Mouse (Mus musculus): ENCODE results near the gene Fam83g. TPM values are rescaled to one million over a fixed set of nuclear protein-coding genes. Genes with fewer than 3 reads are reported as not detected.

Gene Fam83g
- total and polyA plus RNA-seq, 2 experiments from 2014 or later = 0.16 to 0.60 TPM

DNA sequence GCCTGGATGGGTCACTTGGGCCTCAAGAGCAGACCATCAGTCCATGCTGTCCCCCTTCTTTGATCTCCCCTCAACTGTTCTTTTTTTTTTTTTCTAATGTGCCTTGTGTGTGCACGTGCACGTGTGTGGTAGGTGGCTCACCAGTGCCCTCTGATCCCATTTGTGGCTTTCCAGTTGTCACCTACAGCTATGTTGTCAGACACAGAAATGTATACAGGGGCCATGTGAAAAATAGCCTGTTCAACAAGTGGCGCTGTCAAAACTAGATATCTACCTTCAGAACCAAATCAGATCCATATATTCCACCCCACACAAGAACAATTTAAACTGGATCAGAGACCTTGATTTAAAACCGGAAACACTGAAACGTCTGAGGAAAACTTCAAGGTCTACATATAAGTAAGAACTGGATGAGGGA lies 34.7 kb upstream of the Fam83g start:
- DNase-seq (ENCODE audit: low spot score) (no peak), ATAC-seq (ENCODE audit: low FRiP score) (no peak)
- 95% methylated on average over 5 of the region's 5 CpGs for WGBS
- Histone ChIP-seq H3K4me3 (ENCODE audit: low read depth, low read length) (no peak overlapping the region), H3K27me3 (ENCODE audit: insufficient read depth, low read length) (no peaks in the 10 kb centered on the region; the same call in 1 of the 2 replicates), H3K9me3 (ENCODE audit: low read length) (no peaks in the 10 kb centered on the region), H3K9ac (replicated peaks; ENCODE audit: low read length, poor library complexity, severe bottlenecking) (no peak overlapping the region), H3K27ac (ENCODE audit: low read depth, low read length) (no peak overlapping the region), H3K4me2 (ENCODE audit: low read depth, low read length, poor library complexity, severe bottlenecking) (no peak overlapping the region), H3K36me3 (ENCODE audit: insufficient read depth, low read length) (no peaks in the 10 kb centered on the region), H3K4me1 (ENCODE audit: insufficient read depth, low read length) (no peaks in the 10 kb centered on the region)
- no peak for TF ChIP-seq CTCF (IDR thresholded peaks at IDR 0.05)

DNA sequence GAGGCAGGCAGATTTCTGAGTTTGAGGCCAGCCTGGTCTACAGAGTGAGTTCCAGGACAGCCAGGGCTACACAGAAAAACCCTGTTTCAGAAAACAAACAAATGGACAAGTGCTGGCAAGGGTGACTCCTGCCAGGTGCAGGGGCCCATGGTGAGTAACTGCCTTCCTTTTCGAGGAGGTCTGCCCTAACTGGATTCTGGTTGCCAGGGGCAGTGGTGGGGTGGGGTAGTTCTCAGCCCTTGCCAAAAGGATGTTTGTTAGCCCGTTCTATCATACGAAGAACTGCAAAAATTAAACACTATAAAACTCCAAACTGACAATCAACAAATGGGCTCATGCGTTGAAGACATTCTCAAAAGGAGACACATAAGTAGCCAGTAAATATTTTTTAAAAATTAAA lies 34.3 kb upstream of the Fam83g start:
- Histone ChIP-seq H3K9ac (replicated peaks; ENCODE audit: low read length, poor library complexity, severe bottlenecking) (no peak overlapping the region), H3K4me3 (ENCODE audit: low read depth, low read length) (no peak overlapping the region), H3K9me3 (ENCODE audit: low read length) (no peaks in the 10 kb centered on the region), H3K4me2 (ENCODE audit: low read depth, low read length, poor library complexity, severe bottlenecking) (no peak overlapping the region), H3K27me3 (ENCODE audit: insufficient read depth, low read length) (no peaks in the 10 kb centered on the region; the same call in 1 of the 2 replicates), H3K4me1 (ENCODE audit: insufficient read depth, low read length) (no peaks in the 10 kb centered on the region), H3K36me3 (ENCODE audit: insufficient read depth, low read length) (no peaks in the 10 kb centered on the region), H3K27ac (ENCODE audit: low read depth, low read length) (no peak overlapping the region)
- ATAC-seq (ENCODE audit: low FRiP score) = no peak
- no peak for DNase-seq (ENCODE audit: low spot score)
- TF ChIP-seq CTCF (IDR thresholded peaks at IDR 0.05) = no peak
- 86% methylated on average over 4 of the region's 4 CpGs for WGBS

DNA sequence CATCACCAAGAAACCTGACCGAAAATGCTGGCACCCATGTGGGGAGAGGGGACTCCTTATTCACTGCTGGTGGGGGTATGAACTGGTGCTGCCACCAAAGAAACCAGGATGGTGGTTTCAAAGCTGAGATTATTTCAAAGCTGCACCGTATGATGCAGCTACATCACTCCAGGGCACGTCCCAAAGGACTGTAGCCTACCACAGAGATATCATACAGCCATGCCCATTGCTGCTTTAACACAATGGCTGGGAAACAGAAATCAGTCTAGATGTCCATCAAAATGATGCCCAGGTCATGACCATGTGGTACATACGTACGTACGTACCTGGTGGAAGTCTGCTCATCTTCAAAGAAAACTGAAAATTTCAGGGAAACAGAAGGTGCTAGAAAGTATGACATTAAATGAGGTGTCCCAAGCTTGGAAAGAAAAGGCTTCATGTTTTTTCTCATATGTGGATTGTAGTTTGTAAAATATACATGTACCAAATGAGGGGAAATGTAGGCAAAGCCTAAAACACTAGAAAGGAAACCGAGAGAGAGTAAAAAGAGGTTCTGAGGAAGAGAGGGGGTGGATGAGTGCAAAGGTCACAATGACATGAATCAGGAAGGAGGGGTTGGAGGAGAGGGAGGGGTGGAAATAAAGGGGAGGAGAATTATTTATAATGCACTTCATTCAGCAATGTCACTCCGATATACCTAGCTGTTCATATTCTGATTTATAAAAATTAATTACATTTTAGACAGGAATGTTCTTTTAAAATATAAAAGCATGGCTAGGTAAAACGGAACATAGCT lies 33.2 kb upstream of the Fam83g start:
- WGBS = 87% methylated on average over 9 of the region's 9 CpGs
- no peaks in the 10 kb centered on the region for H3K36me3 ChIP-seq (ENCODE audit: insufficient read depth, low read length)
- TF ChIP-seq CTCF (IDR thresholded peaks at IDR 0.05) = no peak
- no peaks in the 10 kb centered on the region for H3K9me3 ChIP-seq (ENCODE audit: low read length)
- no peak overlapping the region for H3K9ac ChIP-seq (replicated peaks; ENCODE audit: low read length, poor library complexity, severe bottlenecking)
- no peak overlapping the region for H3K4me3 ChIP-seq (ENCODE audit: low read depth, low read length)
- no peak overlapping the region for H3K4me2 ChIP-seq (ENCODE audit: low read depth, low read length, poor library complexity, severe bottlenecking)
- H3K27me3 ChIP-seq (ENCODE audit: insufficient read depth, low read length) = no peaks in the 10 kb centered on the region; the same call in 1 of the 2 replicates
- DNase-seq (ENCODE audit: low spot score) = no peak
- no peak for ATAC-seq (ENCODE audit: low FRiP score)
- H3K4me1 ChIP-seq (ENCODE audit: insufficient read depth, low read length) = no peaks in the 10 kb centered on the region
- no peak overlapping the region for H3K27ac ChIP-seq (ENCODE audit: low read depth, low read length)

DNA sequence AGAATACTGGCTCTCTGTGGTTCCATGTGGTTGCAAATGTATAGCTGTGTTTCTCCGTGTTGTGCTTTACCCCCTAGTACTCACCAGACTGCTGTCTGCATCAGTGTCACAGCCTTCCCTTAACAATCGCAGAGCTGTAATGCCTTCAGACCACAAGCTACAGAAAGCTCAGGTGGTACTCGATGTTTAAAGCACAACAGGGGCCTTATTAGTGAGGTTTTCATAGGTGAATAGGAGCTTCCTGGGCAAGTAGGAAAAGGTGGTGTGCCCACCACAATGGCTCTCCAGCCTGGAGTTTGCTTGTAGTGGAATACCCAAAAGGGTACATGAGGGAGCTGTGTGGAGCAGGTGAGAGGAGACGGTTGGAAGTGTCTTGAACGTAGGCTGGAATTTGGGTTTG lies 31.7 kb upstream of the Fam83g start:
- WGBS = 89% methylated on average over 5 of the region's 5 CpGs
- H3K27ac ChIP-seq (ENCODE audit: low read depth, low read length) = no peak overlapping the region
- no peaks in the 10 kb centered on the region for H3K9me3 ChIP-seq (ENCODE audit: low read length)
- no peaks in the 10 kb centered on the region for H3K4me1 ChIP-seq (ENCODE audit: insufficient read depth, low read length)
- ATAC-seq (ENCODE audit: low FRiP score) (no peak), DNase-seq (ENCODE audit: low spot score) (no peak)
- H3K4me3 ChIP-seq (ENCODE audit: low read depth, low read length) = no peak overlapping the region
- H3K36me3 ChIP-seq (ENCODE audit: insufficient read depth, low read length) = no peaks in the 10 kb centered on the region
- H3K4me2 ChIP-seq (ENCODE audit: low read depth, low read length, poor library complexity, severe bottlenecking) = no peak overlapping the region
- H3K9ac ChIP-seq (replicated peaks; ENCODE audit: low read length, poor library complexity, severe bottlenecking) = no peak overlapping the region
- H3K27me3 ChIP-seq (ENCODE audit: insufficient read depth, low read length) = no peaks in the 10 kb centered on the region; the same call in 1 of the 2 replicates
- TF ChIP-seq CTCF (IDR thresholded peaks at IDR 0.05) = no peak

DNA sequence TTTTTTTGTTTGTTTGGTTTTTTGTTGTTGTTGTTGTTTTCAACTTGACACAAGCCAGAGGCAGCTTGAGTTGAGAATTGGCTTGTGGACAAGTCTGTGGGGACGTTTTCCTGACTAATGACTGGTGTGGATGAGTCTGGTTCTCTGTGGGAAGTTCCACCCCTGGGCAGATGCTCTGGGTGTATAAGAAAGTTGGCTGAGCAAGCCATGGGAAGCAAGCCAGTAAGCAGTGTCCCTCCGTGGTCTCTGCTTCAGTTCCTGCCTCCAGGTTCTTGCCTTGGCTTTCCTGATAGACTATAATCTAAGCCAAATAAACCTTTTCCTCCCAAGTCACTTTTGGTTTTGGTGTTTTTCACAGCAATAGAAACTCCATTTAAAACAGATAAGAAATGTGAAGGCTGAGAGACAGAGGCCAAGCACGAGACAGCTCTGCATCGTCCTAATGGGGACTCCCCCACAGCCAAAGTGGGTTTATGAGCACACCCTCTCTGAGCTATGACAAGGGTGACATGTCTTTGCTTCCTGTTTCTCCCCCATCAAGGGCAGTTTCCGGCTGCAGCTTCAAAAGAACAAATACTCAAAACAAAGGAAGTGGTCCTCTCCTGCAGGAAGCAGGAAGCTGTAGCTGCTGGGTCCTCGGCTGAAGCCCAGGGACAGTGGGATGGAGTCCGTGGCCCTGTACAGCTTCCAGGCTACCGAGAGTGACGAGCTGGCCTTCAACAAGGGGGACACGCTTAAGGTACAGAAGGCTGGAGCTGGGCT lies 31.0 kb upstream of the Fam83g start, which contains the start of gene Grap:
Gene Grap (plus strand): TSS at position 580 of the 762 bp plus-strand sequence.
- no peak within 1 kb of the TSS for H3K27ac ChIP-seq (ENCODE audit: low read depth, low read length)
- no peak within 1 kb of the TSS for H3K4me3 ChIP-seq (ENCODE audit: low read depth, low read length)

DNA sequence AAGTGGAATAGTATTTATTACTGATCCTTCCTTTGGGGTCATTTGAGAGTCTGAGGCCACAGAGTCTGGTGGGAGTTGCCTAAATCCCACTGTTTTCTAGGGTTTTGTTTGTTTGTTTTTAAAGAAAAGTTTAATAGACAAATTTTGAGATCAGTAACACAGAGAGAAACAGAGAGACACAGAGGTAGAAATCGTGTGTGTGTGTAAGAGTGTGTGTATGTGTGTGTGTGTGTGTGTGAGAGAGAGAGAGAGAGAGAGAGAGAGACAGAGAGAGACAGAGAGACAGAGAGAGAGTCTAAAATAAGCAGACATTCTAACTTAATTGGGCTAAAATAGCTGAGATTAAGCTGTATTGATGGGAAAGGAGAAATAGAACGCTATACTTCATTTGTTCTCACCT lies 30.3 kb upstream of the Fam83g start:
- no peak for TF ChIP-seq CTCF (IDR thresholded peaks at IDR 0.05)
- 60% methylated on average over 2 of the region's 2 CpGs for WGBS
- H3K4me3 ChIP-seq (ENCODE audit: low read depth, low read length) = no peak overlapping the region

More for the DNA sequence above, 31.0 kb upstream of the Fam83g start, which contains the start of gene Grap:
- WGBS = 69% methylated on average over 10 of the region's 10 CpGs
- H3K4me2 ChIP-seq (ENCODE audit: low read depth, low read length, poor library complexity, severe bottlenecking) = no peak within 1 kb of the TSS
- no peaks in the 10 kb centered on the region; the same call in 1 of the 2 replicates for H3K27me3 ChIP-seq (ENCODE audit: insufficient read depth, low read length)
- no peak for TF ChIP-seq CTCF (IDR thresholded peaks at IDR 0.05)
- H3K36me3 ChIP-seq (ENCODE audit: insufficient read depth, low read length) = no peaks in the 10 kb centered on the region
- H3K9me3 ChIP-seq (ENCODE audit: low read length) = no peaks in the 10 kb centered on the region
- no peak for ATAC-seq (ENCODE audit: low FRiP score)
- no peak within 1 kb of the TSS for H3K9ac ChIP-seq (replicated peaks; ENCODE audit: low read length, poor library complexity, severe bottlenecking)
- H3K4me1 ChIP-seq (ENCODE audit: insufficient read depth, low read length) = no peaks in the 10 kb centered on the region
- no peak for DNase-seq (ENCODE audit: low spot score)

More for the DNA sequence above, 30.3 kb upstream of the Fam83g start:
- Histone ChIP-seq H3K9me3 (ENCODE audit: low read length) (no peaks in the 10 kb centered on the region), H3K27me3 (ENCODE audit: insufficient read depth, low read length) (no peaks in the 10 kb centered on the region), H3K27ac (ENCODE audit: low read depth, low read length) (no peak overlapping the region), H3K4me1 (ENCODE audit: insufficient read depth, low read length) (no peaks in the 10 kb centered on the region), H3K36me3 (ENCODE audit: insufficient read depth, low read length) (no peaks in the 10 kb centered on the region), H3K4me2 (ENCODE audit: low read depth, low read length, poor library complexity, severe bottlenecking) (no peak overlapping the region), H3K9ac (replicated peaks; ENCODE audit: low read length, poor library complexity, severe bottlenecking) (no peak overlapping the region)
- DNase-seq (ENCODE audit: low spot score) (no peak), ATAC-seq (ENCODE audit: low FRiP score) (no peak)

All from midbrain, postnatal 0 days (tissue).